Mouse (Mus musculus) liver, embryonic 14.5 days (tissue): ENCODE measurements around the gene Slc46a2.

Source experiments
- CTCF ChIP-seq: IDR thresholded peaks from 2 replicates; pipeline ENCODE4 v1.5.1; 2016; ENCODE audit warnings: antibody characterized with exemption, low read depth, control low read depth
- EP300 ChIP-seq: IDR thresholded peaks from 2 replicates; pipeline ENCODE4 v1.6.1; 2016; ENCODE audit warnings: antibody characterized with exemption, low read depth

DNA sequence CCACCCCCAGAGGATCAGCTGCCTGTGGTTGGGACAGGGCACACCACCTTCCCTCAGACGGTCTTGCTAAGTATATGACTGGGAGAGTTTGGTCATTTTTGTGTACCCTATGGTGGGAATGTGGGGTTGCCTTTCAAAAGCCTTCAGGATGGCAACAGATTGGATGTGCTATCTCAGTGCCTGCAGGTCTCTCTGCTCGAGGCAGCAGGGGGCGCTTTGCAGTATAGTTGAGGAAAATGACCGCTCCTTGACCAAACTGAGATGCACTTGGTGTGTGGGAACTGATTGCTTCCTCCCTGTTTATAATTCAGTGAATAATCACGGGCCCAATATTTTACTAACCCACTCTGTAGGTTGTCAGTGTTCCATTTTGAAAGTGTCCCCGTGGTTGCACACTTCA is 12.3 kb downstream of the Slc46a2 start:
- TF ChIP-seq CTCF, result peak; percentile 33
- TF ChIP-seq EP300, result no peak
